Mouse (Mus musculus): ENCODE measurements around the gene Plekha5. TPM values are rescaled to one million over a fixed set of nuclear protein-coding genes. Genes with fewer than 3 reads are reported as not detected.

Plekha5 gene
- polyA plus RNA-seq, 1 experiment from 2014 or later = 50.1 TPM

- Histone ChIP-seq H3K27me3 (no peaks in the 10 kb centered on the region), H3K4me2 (no peak overlapping the region), H3K9ac (no peak overlapping the region), H3K9me3 (replicated peaks) (no peaks in the 10 kb centered on the region), H3K36me3 (no peaks in the 10 kb centered on the region), H3K27ac (no peak overlapping the region), H3K4me3 (replicated peaks) (no peak overlapping the region), H3K4me1 (0 out of 2 replicates have a peak, but pooled peaks cover 10% of the 10 kb centered on the region)
- WGBS = 66% methylated on average over 4 of the region's 4 CpGs
- ATAC-seq (replicated peaks; ENCODE audit: low FRiP score) = no peak
Observed at GRCm38 (mm10) chr6:140611282-140611681, 187.4 kb downstream of the Plekha5 start.

DNA sequence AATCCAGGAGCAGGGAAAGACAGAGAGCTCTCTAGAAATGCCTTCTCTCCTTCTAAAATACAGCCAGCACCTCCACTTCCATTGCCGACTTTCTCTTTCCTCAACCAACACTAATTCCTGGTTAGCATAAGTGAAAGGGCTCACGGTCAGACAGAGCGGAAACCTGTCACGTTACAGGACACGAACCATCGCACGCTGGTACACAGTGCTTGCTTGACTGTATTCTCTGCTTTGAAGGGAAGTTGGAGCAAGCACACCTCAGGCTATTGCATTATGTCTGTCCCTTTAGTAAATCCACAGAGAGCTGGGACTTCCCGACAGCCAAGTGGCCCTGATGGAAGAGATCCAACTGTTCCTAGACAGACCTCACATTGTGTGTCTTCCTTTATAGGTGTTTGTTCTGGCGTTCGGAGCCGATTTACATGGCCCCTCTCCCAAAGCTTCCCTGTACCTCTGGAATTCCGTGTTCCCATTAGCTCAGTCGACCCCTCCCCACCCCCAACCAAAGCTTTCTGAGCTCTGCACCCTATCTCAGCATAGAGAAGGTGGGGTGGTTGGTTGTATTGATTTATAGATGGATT lies 188.1 kb downstream of the Plekha5 start:
- H3K36me3 ChIP-seq = no peaks in the 10 kb centered on the region
- 0 out of 2 replicates have a peak, but pooled peaks cover 10% of the 10 kb centered on the region for H3K4me1 ChIP-seq
- no peaks in the 10 kb centered on the region for H3K9me3 ChIP-seq (replicated peaks)
- no peak overlapping the region for H3K4me2 ChIP-seq
- ATAC-seq (replicated peaks; ENCODE audit: low FRiP score) = no peak
- H3K4me3 ChIP-seq (replicated peaks) = no peak overlapping the region
- no peak overlapping the region for H3K9ac ChIP-seq
- H3K27me3 ChIP-seq = no peaks in the 10 kb centered on the region
- 67% methylated on average over 13 of the region's 13 CpGs for WGBS
- no peak overlapping the region for H3K27ac ChIP-seq

- H3K4me2 ChIP-seq = no peak overlapping the region
- no peaks in the 10 kb centered on the region for H3K9me3 ChIP-seq (replicated peaks)
- H3K4me1 ChIP-seq = 0 out of 2 replicates have a peak, but pooled peaks cover 10% of the 10 kb centered on the region
- no peak for ATAC-seq (replicated peaks; ENCODE audit: low FRiP score)
- H3K4me3 ChIP-seq (replicated peaks) = no peak overlapping the region
- whole genome bisulfite sequencing = 83% methylated on average over 3 of the region's 3 CpGs
- H3K9ac ChIP-seq = no peak overlapping the region
- H3K27ac ChIP-seq = no peak overlapping the region
- no peaks in the 10 kb centered on the region for H3K36me3 ChIP-seq
- H3K27me3 ChIP-seq = no peaks in the 10 kb centered on the region
Observed at GRCm38 (mm10) chr6:140613822-140614221, 190.0 kb downstream of the Plekha5 start.

- H3K9ac ChIP-seq = no peak overlapping the region
- no peak overlapping the region for H3K4me3 ChIP-seq (replicated peaks)
- 0 out of 2 replicates have a peak overlapping the region, but pooled peaks have one; percentile 1 for H3K27ac ChIP-seq
- WGBS = 77% methylated on average over 11 of the region's 11 CpGs
- H3K36me3 ChIP-seq = no peaks in the 10 kb centered on the region
- no peaks in the 10 kb centered on the region for H3K9me3 ChIP-seq (replicated peaks)
- no peak; the same call in 1 of the 2 replicates for ATAC-seq (replicated peaks; ENCODE audit: low FRiP score)
- H3K4me2 ChIP-seq = no peak overlapping the region
- 0 out of 2 replicates have a peak, but pooled peaks cover 10% of the 10 kb centered on the region for H3K4me1 ChIP-seq
- H3K27me3 ChIP-seq = no peaks in the 10 kb centered on the region
Observed at GRCm38 (mm10) chr6:140614711-140615110, 190.9 kb downstream of the Plekha5 start.

DNA sequence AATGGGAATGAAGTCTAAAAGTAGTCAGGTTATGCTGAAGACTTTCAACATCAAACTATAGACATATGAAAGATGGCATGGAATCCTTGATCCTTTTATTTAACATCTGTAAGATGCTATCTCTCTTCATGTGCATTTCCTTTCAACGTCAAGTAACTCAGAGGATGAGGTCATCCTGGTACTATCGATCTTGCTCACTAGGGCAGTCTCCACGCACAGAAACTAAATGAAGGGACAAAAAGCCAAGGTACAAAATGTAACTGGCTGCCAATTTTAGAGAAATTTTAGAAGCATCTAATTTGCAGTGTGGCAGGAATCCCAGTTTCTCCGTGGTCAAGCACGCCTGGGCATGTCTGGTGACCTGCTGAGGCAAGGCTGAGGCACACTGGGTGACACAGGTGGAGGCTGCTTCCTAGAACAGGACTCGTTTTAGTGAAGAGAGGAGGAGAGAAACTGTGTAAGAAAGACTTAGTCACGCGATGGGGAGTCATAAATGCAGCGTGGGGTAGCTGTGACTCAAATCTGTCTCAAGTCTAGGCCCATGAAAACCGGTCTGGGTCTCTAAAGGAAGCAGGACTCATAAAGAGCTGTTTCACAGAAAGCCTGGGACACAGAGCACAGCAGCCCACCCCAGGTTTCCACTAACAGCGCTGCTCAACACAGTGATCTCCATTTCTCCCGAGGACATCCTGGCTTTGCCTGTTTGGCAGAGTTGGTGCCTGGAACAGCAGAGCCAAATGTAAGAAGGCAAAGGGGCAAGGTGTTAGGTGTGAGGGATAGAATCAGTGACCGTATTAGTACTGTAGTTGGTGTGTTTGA lies 196.9 kb downstream of the Plekha5 start:
- 66% methylated on average over 13 of the region's 13 CpGs for WGBS
- Histone ChIP-seq H3K4me1 (peaks cover 15% of the 10 kb centered on the region), H3K36me3 (no peaks in the 10 kb centered on the region), H3K9ac (no peak overlapping the region), H3K4me3 (replicated peaks) (no peak overlapping the region), H3K4me2 (no peak overlapping the region), H3K9me3 (replicated peaks) (no peaks in the 10 kb centered on the region), H3K27ac (no peak overlapping the region), H3K27me3 (no peaks in the 10 kb centered on the region)
- no peak for ATAC-seq (replicated peaks; ENCODE audit: low FRiP score)

DNA sequence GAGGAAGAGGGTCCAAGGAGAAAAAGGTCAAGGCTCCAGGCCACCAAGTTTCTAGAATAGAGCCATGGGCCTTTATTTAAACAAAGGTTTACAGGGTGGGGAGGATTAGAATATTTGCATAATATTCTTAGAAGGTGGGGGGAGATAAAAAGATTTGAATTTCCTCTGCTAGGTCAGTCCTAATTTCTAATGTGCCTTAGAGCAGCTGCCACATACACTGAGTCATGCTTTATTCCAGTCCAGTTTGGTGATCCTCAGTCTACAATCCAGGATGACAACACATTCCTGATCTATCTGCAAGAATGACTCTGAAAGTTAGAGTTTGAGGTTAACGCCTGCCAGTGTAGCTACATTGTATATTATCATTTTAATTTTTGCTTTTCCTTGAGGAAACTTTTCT lies 197.8 kb downstream of the Plekha5 start:
- no peak for ATAC-seq (replicated peaks; ENCODE audit: low FRiP score)
- Histone ChIP-seq H3K27ac (no peak overlapping the region), H3K4me1 (peaks cover 24% of the 10 kb centered on the region), H3K4me2 (no peak overlapping the region), H3K9ac (no peak overlapping the region), H3K4me3 (replicated peaks) (no peak overlapping the region), H3K9me3 (replicated peaks) (no peaks in the 10 kb centered on the region), H3K27me3 (no peaks in the 10 kb centered on the region), H3K36me3 (no peaks in the 10 kb centered on the region; the same call in 1 of the 2 replicates)
- 93% methylated on average over 1 of the region's 1 CpGs for WGBS

DNA sequence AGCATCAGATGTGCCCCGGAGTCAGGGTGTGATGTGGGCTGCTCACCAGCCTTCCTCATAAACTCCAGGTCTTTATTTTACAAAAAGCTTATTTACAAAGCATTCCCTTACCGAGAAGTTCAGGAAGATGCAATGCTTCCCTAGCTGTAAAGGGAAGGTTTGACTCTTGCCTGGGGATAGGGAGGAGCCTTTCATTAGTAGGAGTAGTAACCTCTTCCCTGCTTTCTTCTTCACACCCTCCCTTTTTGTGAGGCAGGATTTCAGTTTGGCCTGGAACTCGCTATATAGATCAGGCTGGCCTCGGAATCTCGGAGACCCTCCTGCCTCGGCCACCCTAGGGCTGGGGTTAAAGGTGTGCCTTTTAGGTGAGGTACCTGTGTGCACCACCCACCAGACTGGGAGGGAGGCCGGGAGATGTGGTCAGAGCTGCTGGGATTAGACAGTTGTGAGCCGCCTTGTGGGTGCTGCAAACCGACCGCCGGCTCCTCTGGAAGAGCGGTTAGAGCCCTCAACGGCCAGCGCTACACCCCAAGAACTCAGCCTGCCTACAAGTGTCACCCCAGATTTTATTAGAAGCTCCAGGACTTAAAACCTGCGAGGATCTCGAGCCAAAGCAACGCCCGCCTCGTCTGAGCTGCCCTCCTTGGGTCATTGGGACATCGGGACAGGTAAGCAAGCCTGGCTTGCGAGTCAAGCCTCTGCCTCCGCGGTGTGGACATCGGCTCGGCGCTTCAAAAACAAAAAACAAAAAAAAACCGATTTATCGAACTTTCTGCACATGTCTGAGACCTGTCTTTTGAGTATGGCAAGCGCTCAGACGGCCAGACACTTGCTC lies 198.8 kb downstream of the Plekha5 start, which contains the start of gene Aebp2:
TSS of gene Aebp2 (plus strand) at position 273 of the 835 bp plus-strand sequence.
- peak; percentile 10 for ATAC-seq (replicated peaks; ENCODE audit: low FRiP score)
- WGBS = 40% methylated on average over 30 of the region's 30 CpGs
- peak within 1 kb of the TSS; percentile 60 for H3K4me2 ChIP-seq
- peaks cover 31% of the 10 kb centered on the region for H3K4me1 ChIP-seq
- peak within 1 kb of the TSS; percentile 93 for H3K9ac ChIP-seq
- peak within 1 kb of the TSS; percentile 73 for H3K4me3 ChIP-seq (replicated peaks)
- peak within 1 kb of the TSS; percentile 92 for H3K27ac ChIP-seq
- H3K27me3 ChIP-seq = no peaks in the 10 kb centered on the region
- H3K36me3 ChIP-seq = no peaks in the 10 kb centered on the region; the same call in 1 of the 2 replicates
- H3K9me3 ChIP-seq (replicated peaks) = no peaks in the 10 kb centered on the region

- Histone ChIP-seq H3K27ac (peak overlapping the region; percentile 92), H3K4me1 (peaks cover 34% of the 10 kb centered on the region), H3K9ac (peak overlapping the region; percentile 93), H3K4me2 (peak overlapping the region; percentile 60), H3K9me3 (replicated peaks) (no peaks in the 10 kb centered on the region), H3K36me3 (no peaks in the 10 kb centered on the region; the same call in 1 of the 2 replicates), H3K4me3 (replicated peaks) (peak overlapping the region; percentile 73), H3K27me3 (no peaks in the 10 kb centered on the region)
- peak; percentile 93 for ATAC-seq (replicated peaks; ENCODE audit: low FRiP score)
- WGBS = under 1% methylated on average over 85 of the region's 117 CpGs
Observed at GRCm38 (mm10) chr6:140623226-140624095, 199.6 kb downstream of the Plekha5 start.

DNA sequence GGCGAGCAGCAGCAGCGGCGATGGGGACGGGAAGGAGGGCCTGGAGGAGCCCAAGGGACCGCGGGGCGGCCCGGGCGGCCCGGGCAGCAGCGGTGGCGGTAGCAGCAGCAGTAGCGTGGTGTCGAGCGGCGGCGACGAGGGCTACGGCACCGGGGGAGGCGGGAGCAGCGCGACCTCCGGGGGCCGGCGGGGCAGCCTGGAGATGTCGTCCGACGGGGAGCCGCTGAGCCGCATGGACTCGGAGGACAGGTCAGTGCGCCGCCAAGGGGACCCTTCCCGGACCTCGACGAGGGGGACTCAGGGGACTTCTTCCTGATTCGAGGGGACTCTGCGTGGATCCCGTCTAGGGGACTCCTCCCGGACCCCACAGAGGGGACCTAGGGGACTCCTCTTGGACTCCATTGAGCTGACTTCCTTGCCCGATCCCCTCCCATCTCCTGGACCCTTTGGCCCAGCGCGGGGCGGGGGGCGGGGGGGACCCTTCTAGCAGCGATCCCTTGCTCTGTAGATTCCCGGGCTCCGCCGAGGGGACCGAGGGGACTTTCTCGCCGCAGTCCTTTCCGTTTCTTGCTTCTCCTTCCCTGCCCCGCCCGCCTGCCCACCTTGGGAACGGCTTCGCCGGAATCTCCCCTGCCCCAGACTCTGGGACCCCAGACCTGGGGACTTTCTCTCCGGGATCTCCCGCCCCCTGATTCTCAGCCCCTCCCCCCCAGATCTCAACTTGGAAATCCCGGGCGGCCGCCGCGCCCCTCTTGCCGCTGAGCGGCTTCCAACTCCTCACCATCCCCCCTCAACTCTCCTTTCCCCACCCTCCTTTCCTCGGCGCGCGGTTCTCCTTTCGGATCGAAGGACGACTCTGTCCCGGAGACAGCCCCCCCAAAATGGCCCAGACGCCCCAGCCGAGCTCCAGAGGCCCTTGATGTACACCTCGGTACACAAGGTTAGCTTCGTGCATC lies 200.5 kb downstream of the Plekha5 start:
- under 1% methylated on average over 75 of the region's 80 CpGs for WGBS
- Histone ChIP-seq H3K9ac (peak overlapping the region; percentile 93), H3K27me3 (no peaks in the 10 kb centered on the region), H3K36me3 (no peaks in the 10 kb centered on the region; the same call in 1 of the 2 replicates), H3K4me1 (peaks cover 37% of the 10 kb centered on the region), H3K27ac (peak overlapping the region; percentile 92), H3K9me3 (replicated peaks) (no peaks in the 10 kb centered on the region), H3K4me2 (peak overlapping the region; percentile 60), H3K4me3 (replicated peaks) (peak overlapping the region; percentile 73)
- ATAC-seq (replicated peaks; ENCODE audit: low FRiP score) = peak; percentile 47

DNA sequence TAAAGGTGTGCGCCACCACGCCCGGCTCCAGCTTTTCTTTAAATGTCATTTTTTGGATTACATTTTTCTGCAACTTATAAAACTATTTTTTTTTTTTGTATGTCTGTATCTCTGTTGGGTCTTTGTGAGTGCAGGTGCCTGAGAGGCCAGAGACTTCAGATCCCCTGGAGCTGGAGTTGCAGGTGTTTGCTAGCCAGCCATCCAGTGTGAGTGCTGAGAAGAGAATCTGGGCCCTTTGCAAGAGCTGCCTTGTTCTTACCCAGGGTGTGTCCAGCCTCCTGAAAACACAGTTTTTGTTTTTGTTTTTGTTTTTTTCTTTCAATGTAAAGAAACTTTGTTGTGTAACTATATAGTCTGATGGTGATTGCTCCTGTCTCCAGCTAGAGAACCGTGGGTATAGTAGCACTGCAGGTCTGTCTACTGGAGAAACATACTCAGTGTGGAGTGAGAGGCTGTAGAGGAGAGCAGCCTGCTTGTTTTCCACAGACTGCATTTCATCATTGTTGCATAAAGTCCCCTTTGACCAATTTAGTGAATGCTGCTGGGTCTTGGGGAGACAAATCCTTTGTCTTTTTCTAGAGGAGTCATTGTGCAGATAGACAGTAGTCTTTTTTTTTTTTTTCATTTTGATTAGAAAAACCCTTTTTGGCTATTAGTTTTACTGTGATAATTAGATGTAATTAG lies 205.5 kb downstream of the Plekha5 start:
- peaks cover 38% of the 10 kb centered on the region for H3K4me1 ChIP-seq
- H3K4me2 ChIP-seq = no peak overlapping the region
- H3K36me3 ChIP-seq = peaks cover 5% of the 10 kb centered on the region
- no peak overlapping the region for H3K9ac ChIP-seq
- H3K27ac ChIP-seq = no peak overlapping the region
- no peaks in the 10 kb centered on the region for H3K9me3 ChIP-seq (replicated peaks)
- 88% methylated on average over 4 of the region's 4 CpGs for WGBS
- H3K4me3 ChIP-seq (replicated peaks) = no peak overlapping the region
- H3K27me3 ChIP-seq = no peaks in the 10 kb centered on the region
- ATAC-seq (replicated peaks; ENCODE audit: low FRiP score) = no peak

Data from kidney, embryonic 15.5 days (tissue).